Mouse (Mus musculus) cerebral cortex, adult 2 months (tissue): ENCODE results near the gene Prdm10.

ENCODE experiments used
- WGBS: fragments of 180-500 bp; shearing (Covaris S2); methylation state at CpG from one replicate; pipeline ENCODE4 v1.1.7; 2018; 5-methylcytosine and 5-hydroxymethylcytosine counted together

Prdm10 gene

DNA sequence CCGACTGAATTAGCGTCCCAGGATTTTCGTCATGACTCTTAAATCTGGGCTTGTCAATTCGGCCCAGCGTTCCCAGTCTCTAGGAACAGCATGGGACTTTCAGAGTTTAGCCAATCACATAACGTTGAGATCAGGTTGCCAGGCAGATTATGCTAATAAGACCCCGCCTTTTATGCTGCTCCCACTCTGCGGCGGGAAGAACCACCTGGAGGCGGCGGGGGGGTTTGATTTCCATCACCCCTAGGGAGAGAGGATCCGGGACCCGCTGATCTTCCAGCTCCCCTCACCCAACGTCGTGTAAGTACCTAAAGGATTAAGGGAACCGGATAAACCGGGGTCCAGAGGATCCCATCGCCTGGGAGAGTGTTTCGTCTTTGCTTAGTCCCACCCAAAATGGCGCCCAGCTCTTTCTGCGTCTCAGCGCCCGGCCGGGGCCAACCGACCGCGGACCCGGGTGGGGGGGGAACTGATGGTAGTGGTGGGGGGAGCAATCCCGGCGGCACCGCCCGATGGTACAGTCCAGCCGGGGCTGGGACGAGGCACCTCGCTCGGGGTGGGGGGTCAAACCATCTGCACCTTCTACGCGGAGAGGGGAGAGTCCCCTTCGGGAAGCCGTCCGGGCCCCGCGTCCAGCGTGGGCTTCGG is at the start of gene Prdm10:
TSS of gene Prdm10 (plus strand) at position 173 of the 645 bp plus-strand sequence.
- WGBS: under 1% methylated on average over 45 of the region's 45 CpGs

DNA sequence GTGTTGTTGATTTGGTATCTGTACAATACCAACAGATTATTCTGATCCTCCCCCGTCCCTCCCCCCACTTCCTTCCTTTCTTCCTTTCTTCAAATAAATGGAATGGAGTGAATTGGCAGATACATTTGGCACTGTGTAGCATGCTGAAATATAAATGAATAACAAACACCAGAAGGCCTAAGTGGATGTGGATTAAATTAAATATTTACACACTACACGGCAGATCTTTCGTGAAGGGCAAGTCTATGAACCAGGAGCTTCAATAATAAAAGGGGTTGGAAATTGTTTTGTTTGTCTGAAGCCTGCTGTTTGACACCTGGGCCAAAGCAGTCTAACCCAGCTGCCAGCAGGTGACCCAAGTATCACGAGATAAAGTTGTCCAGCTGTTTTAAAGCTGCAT is 45.3 kb upstream of the Prdm10 start:
- WGBS: 47% methylated on average over 4 of the region's 4 CpGs

DNA sequence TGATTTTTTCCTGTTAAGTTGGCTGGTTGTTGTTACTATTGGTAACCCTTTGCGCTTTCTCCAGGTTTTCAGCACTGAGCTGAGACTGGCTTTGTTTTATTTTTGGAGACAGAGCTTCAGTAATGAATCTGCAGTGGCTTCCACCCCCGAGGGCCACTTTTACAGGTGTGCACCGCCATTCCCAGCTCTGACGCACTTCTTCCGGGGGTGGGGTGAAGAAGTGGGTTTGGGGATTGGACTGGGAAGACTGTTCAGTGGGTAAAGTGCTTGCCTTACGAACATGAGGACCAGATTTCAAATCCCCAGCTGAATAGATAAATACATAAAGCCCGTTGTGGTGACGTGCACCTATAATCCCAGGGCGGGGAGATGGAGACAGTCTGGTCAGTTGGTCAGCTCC is 44.8 kb upstream of the Prdm10 start:
- WGBS: 69% methylated on average over 9 of the region's 9 CpGs

DNA sequence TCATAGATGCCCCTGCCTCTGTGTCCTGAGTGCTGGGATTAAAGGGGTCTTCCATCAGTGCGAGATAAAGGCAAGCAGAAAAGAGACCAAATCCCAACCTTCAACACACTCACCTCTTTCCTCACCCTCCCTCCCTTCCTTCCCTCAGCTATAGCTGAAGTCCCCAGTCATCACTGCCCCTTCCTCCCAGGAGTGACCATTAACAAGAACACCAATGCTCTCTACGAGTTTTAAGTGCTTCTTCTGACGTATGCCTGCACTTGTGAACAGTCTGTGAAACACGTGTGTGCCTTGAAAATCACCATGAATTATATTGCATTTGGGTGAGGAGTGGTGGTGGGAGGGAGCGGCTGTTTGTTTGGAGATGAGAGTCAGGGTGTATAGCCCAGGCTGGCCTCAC is 44.3 kb upstream of the Prdm10 start:
- WGBS: 84% methylated on average over 5 of the region's 5 CpGs

- WGBS: 90% methylated on average over 2 of the region's 2 CpGs
These were observed 41.8 kb upstream of the Prdm10 start for GRCm38 (mm10) chr9:31238526-31238925.

DNA sequence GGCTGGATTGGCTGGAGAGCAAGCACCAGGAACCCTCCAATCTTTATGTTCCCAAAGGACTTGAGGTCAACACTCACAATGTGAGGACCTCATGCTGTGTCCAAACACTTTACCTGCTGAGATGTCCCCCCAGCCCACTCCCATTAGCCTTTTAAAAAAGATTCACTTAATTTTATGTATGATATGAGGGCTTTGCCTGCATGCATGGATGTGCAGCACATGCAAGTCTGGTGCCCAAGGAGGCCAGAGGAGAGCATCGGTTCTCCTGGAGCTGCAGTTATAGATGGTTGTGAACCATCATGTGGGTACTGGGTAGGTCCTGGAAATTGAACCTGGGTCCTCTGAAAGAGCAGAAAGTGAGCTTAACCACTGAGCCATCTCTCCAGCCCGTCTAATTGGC is 40.8 kb upstream of the Prdm10 start:
- WGBS: 94% methylated on average over 2 of the region's 2 CpGs

DNA sequence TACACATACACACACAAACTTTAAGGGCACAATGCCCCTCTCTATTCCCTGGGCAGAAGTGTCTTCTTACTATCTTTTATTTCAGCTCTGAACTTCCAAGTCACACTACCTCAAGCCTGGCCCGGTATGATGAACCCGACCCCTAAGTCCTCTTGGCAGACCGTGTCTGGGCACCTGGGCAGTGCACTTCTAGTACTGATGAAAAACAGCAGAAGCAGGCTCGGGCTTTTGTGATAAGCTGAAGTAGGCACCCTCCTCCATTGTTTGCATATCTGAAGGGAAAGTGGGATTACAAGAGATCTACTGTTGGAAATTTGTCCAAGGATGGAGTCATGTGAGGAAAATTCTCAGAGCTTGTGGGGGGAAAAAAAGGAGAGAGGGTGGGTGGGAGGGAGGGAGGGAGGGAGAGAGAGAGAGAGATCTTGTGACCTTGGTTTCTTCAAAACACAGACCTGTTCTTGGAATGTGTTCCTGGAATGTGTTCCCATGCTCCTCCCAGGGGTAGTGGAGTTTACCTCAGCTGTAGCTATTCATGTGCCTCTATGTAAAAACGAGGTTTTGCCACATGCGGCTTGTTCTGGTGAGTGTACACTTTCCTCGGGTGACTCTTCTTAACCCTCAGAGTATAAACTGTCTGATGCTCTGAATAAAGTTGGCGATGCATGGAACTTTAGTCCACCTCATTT is 39.7 kb upstream of the Prdm10 start:
- WGBS: 90% methylated on average over 8 of the region's 8 CpGs

DNA sequence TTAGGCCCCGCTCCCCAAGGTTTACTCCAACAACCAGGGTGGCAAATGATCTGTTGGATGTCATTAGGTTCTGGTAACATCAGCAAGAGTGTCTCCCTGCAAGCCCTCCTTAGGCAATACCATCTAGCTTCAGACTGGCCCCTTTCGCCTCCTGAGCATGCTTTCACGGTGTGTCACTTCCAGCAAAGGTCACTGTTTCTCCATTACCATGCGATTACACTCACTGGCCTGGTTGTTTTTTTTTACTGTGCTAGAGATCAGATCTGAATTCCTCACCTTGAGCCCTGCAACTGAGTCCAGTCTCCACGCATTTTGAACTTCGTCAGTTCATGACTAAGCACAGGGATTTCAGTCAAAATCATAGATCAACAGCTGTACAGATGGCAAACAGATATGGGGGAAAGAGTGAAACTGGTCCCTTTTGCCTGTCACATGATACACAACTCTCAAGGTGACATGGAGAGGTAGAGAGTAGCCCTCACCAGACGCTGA is 39.1 kb upstream of the Prdm10 start:
- 97% methylated on average over 7 of the region's 7 CpGs for WGBS

GRCm38 (mm10) chr9:31243306-31243938 is 36.9 kb upstream of the Prdm10 start:
- WGBS: 71% methylated on average over 18 of the region's 18 CpGs

DNA sequence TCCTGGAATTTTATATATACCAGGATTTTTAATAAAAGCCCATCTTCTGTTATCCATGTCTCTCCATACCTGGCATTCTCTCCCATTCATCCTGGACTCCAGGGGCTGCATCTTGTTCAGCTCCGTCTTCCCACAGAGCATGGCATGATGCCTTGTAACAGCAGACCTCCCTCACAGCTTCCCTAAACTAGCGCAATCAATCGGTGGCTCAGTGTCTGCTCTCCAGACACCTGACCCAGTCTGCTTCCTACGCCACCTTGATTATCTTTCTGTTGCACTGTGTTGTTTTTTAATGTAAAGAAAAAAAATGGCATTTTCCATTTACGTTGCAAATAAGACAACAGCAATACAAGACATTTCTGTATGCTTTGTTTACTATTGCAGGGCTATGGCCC is 36.4 kb upstream of the Prdm10 start:
- WGBS: 70% methylated on average over 5 of the region's 5 CpGs

GRCm38 (mm10) chr9:31245006-31245405 is 35.3 kb upstream of the Prdm10 start:
- 59% methylated on average over 6 of the region's 6 CpGs for WGBS

GRCm38 (mm10) chr9:31246421-31246820 is 33.9 kb upstream of the Prdm10 start:
- 71% methylated on average over 6 of the region's 6 CpGs for WGBS

- 77% methylated on average over 8 of the region's 8 CpGs for WGBS
These were observed 32.7 kb upstream of the Prdm10 start for GRCm38 (mm10) chr9:31247447-31248220.

GRCm38 (mm10) chr9:31252182-31252799 is 28.0 kb upstream of the Prdm10 start:
- WGBS: 70% methylated on average over 10 of the region's 10 CpGs

DNA sequence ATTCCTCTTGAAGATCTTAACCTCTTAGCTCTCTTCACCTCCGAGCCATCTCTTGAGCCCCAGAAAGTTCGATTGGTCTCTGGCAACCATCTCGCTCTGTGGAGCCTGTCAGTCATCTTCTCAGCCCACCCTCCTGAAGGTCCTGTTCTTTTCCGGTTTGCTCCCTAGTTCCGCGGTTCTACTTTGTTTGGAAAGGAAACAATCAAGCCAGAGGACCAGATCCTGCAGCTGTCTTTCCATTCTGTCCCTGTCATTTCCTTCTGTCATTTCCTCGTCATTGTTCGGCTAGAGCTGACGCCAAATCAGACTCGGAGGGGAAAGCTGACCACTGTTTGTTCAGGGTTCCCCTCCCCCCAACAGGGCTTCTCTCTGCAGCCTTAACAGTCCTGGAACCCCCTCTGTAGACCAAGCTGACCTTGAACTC is 27.0 kb upstream of the Prdm10 start:
- 47% methylated on average over 10 of the region's 10 CpGs for WGBS

DNA sequence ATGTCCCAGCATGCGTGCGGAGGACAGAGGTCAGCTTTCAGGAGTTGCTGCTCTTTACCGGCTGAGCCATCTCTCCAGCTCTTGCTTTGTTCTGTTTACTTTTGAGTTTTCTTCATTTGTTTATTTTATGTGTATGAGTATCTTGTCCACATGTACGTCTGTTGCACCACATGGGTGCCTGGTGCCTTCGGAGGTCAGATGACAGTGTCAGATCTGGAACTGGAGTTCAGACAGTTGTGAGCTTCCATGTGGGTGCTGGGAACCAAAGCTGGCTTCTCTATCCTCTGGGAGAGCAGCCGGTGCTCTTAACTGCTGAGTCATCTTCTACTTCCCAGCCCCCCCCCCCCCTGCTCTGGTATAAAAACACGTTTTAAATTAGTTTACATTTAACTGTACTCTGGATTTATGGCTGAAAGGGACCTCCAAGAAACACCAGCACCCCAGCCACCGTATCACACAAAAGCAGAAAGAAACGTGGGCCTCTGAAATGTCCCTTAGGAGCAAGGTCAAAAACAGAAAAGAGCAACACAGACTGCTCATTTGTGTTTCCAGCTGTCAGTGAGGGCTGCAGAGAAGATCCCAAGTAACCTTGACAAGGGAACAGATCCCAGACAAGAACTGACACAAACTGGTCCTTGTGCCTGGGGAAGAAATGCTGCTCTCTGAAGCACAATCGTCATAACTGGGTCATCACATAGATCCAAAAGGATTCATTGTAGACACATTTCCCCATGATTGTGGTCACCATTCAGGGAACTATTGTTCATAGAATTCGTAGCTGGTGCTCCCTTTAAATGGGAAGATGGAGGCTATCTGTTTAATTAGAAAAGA is 26.3 kb upstream of the Prdm10 start:
- 64% methylated on average over 11 of the region's 11 CpGs for whole genome bisulfite sequencing

GRCm38 (mm10) chr9:31254697-31255004 is 25.7 kb upstream of the Prdm10 start:
- 96% methylated on average over 7 of the region's 7 CpGs for WGBS

- 70% methylated on average over 7 of the region's 7 CpGs for WGBS
These were observed 24.4 kb upstream of the Prdm10 start for GRCm38 (mm10) chr9:31255953-31256352.

DNA sequence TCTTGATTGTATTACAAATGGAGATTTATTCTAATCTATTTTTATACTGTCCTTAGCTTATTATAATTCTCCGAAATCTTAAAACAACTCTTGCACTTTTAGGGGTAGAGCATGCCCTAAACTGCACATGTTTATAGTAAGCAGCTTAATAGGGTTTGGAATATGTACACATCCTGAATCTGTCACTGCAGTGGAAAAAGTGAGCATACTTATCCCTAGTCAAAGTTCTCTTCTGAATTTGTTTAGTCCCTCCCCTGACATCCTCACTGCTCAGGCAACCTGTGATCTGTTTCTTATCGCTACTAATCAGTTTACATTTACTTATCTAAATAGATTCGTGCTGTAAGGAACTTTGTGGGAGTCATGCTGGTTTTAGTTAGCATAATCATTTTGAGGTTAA is 22.1 kb upstream of the Prdm10 start:
- 78% methylated on average over 3 of the region's 3 CpGs for WGBS

DNA sequence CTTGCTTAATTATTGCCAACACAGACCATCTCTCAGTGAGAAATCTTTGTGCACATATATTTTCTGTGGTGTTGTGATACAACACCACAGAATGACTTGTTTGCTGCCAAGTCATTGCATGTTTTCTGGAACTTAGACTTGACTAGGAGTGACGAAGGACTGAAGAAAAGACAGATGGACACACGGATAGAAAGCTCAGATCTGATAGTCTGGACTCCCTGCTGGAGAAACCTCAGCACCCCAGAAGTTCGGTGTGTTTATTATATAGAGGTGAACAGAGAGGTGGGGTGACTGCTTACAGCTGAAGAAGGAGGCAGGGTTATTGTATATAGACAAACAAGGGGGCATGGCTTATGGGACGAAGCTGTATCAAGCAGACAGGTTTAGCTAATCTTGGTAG is 20.1 kb upstream of the Prdm10 start:
- 84% methylated on average over 4 of the region's 4 CpGs for WGBS
